Mouse (Mus musculus): ENCODE data around the gene Tspan4.

GRCm38 (mm10) chr7:141469352-141469751 is 5.7 kb upstream of the Tspan4 start:
- TF ChIP-seq CTCF (IDR thresholded peaks at IDR 0.05; ENCODE audit: control insufficient read depth, insufficient read depth, insufficient replicate concordance, low read depth, low read length), result no peak
- TF ChIP-seq POLR2A (IDR thresholded peaks at IDR 0.05; ENCODE audit: control insufficient read depth, low read depth, low read length), result no peak

Measured in testis, adult 2 months (tissue).